Mouse (Mus musculus): ENCODE results near the gene Cdc37l1. TPM values are rescaled to one million over a fixed set of nuclear protein-coding genes. Genes with fewer than 3 reads are reported as not detected.

Cdc37l1 gene
- polyA plus RNA-seq, 1 experiment from 2014 or later: 62.3 TPM

GRCm38 (mm10) chr19:28967652-28968051 is 22.5 kb upstream of the Cdc37l1 start, which contains the start of gene 4430402I18Rik:
TSS of gene 4430402I18Rik (minus strand) at chr19:28967800.
- Histone ChIP-seq H3K36me3 (ENCODE audit: control insufficient read depth, insufficient read depth, low read length) (no peaks in the 10 kb centered on the region), H3K4me2 (ENCODE audit: low read length) (peak within 1 kb of the TSS; percentile 30), H3K9ac (replicated peaks; ENCODE audit: low read length) (no peak within 1 kb of the TSS), H3K27me3 (ENCODE audit: control insufficient read depth, insufficient read depth, low read length) (no peaks in the 10 kb centered on the region), H3K4me1 (ENCODE audit: control insufficient read depth, insufficient read depth, low read length) (peaks cover 16% of the 10 kb centered on the region), H3K9me3 (ENCODE audit: control insufficient read depth, low read length) (no peaks in the 10 kb centered on the region), H3K4me3 (replicated peaks; ENCODE audit: low read depth, low read length) (no peak within 1 kb of the TSS), H3K27ac (replicated peaks; ENCODE audit: low read depth, low read length) (no peak within 1 kb of the TSS)
- 5% methylated on average over 11 of the region's 11 CpGs for WGBS
- DNase-seq (peak; percentile 68), ATAC-seq (ENCODE audit: low FRiP score, low TSS enrichment) (no peak)

GRCm38 (mm10) chr19:28968178-28968577 is 22.0 kb upstream of the Cdc37l1 start:
- Histone ChIP-seq H3K27me3 (ENCODE audit: control insufficient read depth, insufficient read depth, low read length) (no peaks in the 10 kb centered on the region), H3K36me3 (ENCODE audit: control insufficient read depth, insufficient read depth, low read length) (no peaks in the 10 kb centered on the region), H3K4me3 (replicated peaks; ENCODE audit: low read depth, low read length) (no peak overlapping the region), H3K9ac (replicated peaks; ENCODE audit: low read length) (no peak overlapping the region), H3K27ac (replicated peaks; ENCODE audit: low read depth, low read length) (no peak overlapping the region), H3K4me1 (ENCODE audit: control insufficient read depth, insufficient read depth, low read length) (peaks cover 16% of the 10 kb centered on the region), H3K9me3 (ENCODE audit: control insufficient read depth, low read length) (no peaks in the 10 kb centered on the region), H3K4me2 (ENCODE audit: low read length) (no peak overlapping the region)
- no peak for DNase-seq
- WGBS: 70% methylated on average over 4 of the region's 4 CpGs
- no peak for ATAC-seq (ENCODE audit: low FRiP score, low TSS enrichment)

- Histone ChIP-seq H3K4me1 (ENCODE audit: control insufficient read depth, insufficient read depth, low read length) (peaks cover 16% of the 10 kb centered on the region), H3K9me3 (ENCODE audit: control insufficient read depth, low read length) (no peaks in the 10 kb centered on the region), H3K27ac (replicated peaks; ENCODE audit: low read depth, low read length) (no peak overlapping the region), H3K36me3 (ENCODE audit: control insufficient read depth, insufficient read depth, low read length) (no peaks in the 10 kb centered on the region), H3K4me3 (replicated peaks; ENCODE audit: low read depth, low read length) (no peak overlapping the region), H3K9ac (replicated peaks; ENCODE audit: low read length) (no peak overlapping the region), H3K27me3 (ENCODE audit: control insufficient read depth, insufficient read depth, low read length) (no peaks in the 10 kb centered on the region), H3K4me2 (ENCODE audit: low read length) (no peak overlapping the region)
- no peak for ATAC-seq (ENCODE audit: low FRiP score, low TSS enrichment)
- no peak for DNase-seq
- WGBS: 94% methylated on average over 5 of the region's 5 CpGs
Measured at GRCm38 (mm10) chr19:28969231-28969630, 20.9 kb upstream of the Cdc37l1 start.

GRCm38 (mm10) chr19:28970251-28970650 is 19.9 kb upstream of the Cdc37l1 start:
- no peak for DNase-seq
- H3K27me3 ChIP-seq (ENCODE audit: control insufficient read depth, insufficient read depth, low read length): no peaks in the 10 kb centered on the region
- ATAC-seq (ENCODE audit: low FRiP score, low TSS enrichment): no peak
- H3K4me2 ChIP-seq (ENCODE audit: low read length): no peak overlapping the region
- no peak overlapping the region for H3K27ac ChIP-seq (replicated peaks; ENCODE audit: low read depth, low read length)
- peaks cover 11% of the 10 kb centered on the region for H3K4me1 ChIP-seq (ENCODE audit: control insufficient read depth, insufficient read depth, low read length)
- H3K36me3 ChIP-seq (ENCODE audit: control insufficient read depth, insufficient read depth, low read length): no peaks in the 10 kb centered on the region
- no peak overlapping the region for H3K9ac ChIP-seq (replicated peaks; ENCODE audit: low read length)
- no peak overlapping the region for H3K4me3 ChIP-seq (replicated peaks; ENCODE audit: low read depth, low read length)
- H3K9me3 ChIP-seq (ENCODE audit: control insufficient read depth, low read length): no peaks in the 10 kb centered on the region
- 86% methylated on average over 11 of the region's 11 CpGs for WGBS

- peak overlapping the region; percentile 56 for H3K4me2 ChIP-seq (ENCODE audit: low read length)
- H3K27ac ChIP-seq (replicated peaks; ENCODE audit: low read depth, low read length): no peak overlapping the region
- 20% methylated on average over 35 of the region's 35 CpGs for WGBS
- peak overlapping the region; percentile 35 for H3K4me3 ChIP-seq (replicated peaks; ENCODE audit: low read depth, low read length)
- H3K36me3 ChIP-seq (ENCODE audit: control insufficient read depth, insufficient read depth, low read length): no peaks in the 10 kb centered on the region
- H3K4me1 ChIP-seq (ENCODE audit: control insufficient read depth, insufficient read depth, low read length): peaks cover 4% of the 10 kb centered on the region; the same call in 1 of the 2 replicates
- ATAC-seq (ENCODE audit: low FRiP score, low TSS enrichment): peak; percentile 80; the same call in 1 of the 2 replicates
- H3K27me3 ChIP-seq (ENCODE audit: control insufficient read depth, insufficient read depth, low read length): no peaks in the 10 kb centered on the region
- peak overlapping the region; percentile 39; the same call in 1 of the 2 replicates for H3K9ac ChIP-seq (replicated peaks; ENCODE audit: low read length)
- H3K9me3 ChIP-seq (ENCODE audit: control insufficient read depth, low read length): no peaks in the 10 kb centered on the region
- peak; percentile 87 for DNase-seq
Measured at GRCm38 (mm10) chr19:28974862-28975611, 15.1 kb upstream of the Cdc37l1 start.

GRCm38 (mm10) chr19:28982617-28983016 is 7.5 kb upstream of the Cdc37l1 start:
- Histone ChIP-seq H3K9me3 (ENCODE audit: control insufficient read depth, low read length) (no peaks in the 10 kb centered on the region), H3K9ac (replicated peaks; ENCODE audit: low read length) (no peak overlapping the region), H3K27me3 (ENCODE audit: control insufficient read depth, insufficient read depth, low read length) (no peaks in the 10 kb centered on the region), H3K36me3 (ENCODE audit: control insufficient read depth, insufficient read depth, low read length) (no peaks in the 10 kb centered on the region), H3K4me2 (ENCODE audit: low read length) (no peak overlapping the region), H3K4me1 (ENCODE audit: control insufficient read depth, insufficient read depth, low read length) (no peaks in the 10 kb centered on the region), H3K4me3 (replicated peaks; ENCODE audit: low read depth, low read length) (no peak overlapping the region), H3K27ac (replicated peaks; ENCODE audit: low read depth, low read length) (no peak overlapping the region)
- 87% methylated on average over 7 of the region's 7 CpGs for WGBS
- ATAC-seq (ENCODE audit: low FRiP score, low TSS enrichment): no peak
- no peak for DNase-seq

- Histone ChIP-seq H3K4me2 (ENCODE audit: low read length) (peak overlapping the region; percentile 67), H3K36me3 (ENCODE audit: control insufficient read depth, insufficient read depth, low read length) (peaks cover 7% of the 10 kb centered on the region; the same call in 1 of the 2 replicates), H3K9ac (replicated peaks; ENCODE audit: low read length) (peak overlapping the region; percentile 91; the same call in 1 of the 2 replicates), H3K4me1 (ENCODE audit: control insufficient read depth, insufficient read depth, low read length) (peaks cover 12% of the 10 kb centered on the region), H3K27me3 (ENCODE audit: control insufficient read depth, insufficient read depth, low read length) (no peaks in the 10 kb centered on the region), H3K27ac (replicated peaks; ENCODE audit: low read depth, low read length) (no peak overlapping the region), H3K4me3 (replicated peaks; ENCODE audit: low read depth, low read length) (peak overlapping the region; percentile 92), H3K9me3 (ENCODE audit: control insufficient read depth, low read length) (no peaks in the 10 kb centered on the region)
- DNase-seq: no peak
- 80% methylated on average over 8 of the region's 8 CpGs for WGBS
- no peak for ATAC-seq (ENCODE audit: low FRiP score, low TSS enrichment)
Measured at GRCm38 (mm10) chr19:28989515-28989914, 637 bp upstream of the Cdc37l1 start.

GRCm38 (mm10) chr19:28990590-28991221 is 554 bp downstream of the Cdc37l1 start:
- H3K27me3 ChIP-seq (ENCODE audit: control insufficient read depth, insufficient read depth, low read length): no peaks in the 10 kb centered on the region
- H3K36me3 ChIP-seq (ENCODE audit: control insufficient read depth, insufficient read depth, low read length): peaks cover 19% of the 10 kb centered on the region
- peak; percentile 63; the same call in 1 of the 2 replicates for ATAC-seq (ENCODE audit: low FRiP score, low TSS enrichment)
- H3K9ac ChIP-seq (replicated peaks; ENCODE audit: low read length): peak overlapping the region; percentile 91
- peak overlapping the region; percentile 86 for H3K27ac ChIP-seq (replicated peaks; ENCODE audit: low read depth, low read length)
- peaks cover 12% of the 10 kb centered on the region for H3K4me1 ChIP-seq (ENCODE audit: control insufficient read depth, insufficient read depth, low read length)
- 2% methylated on average over 41 of the region's 41 CpGs for WGBS
- peak overlapping the region; percentile 92 for H3K4me3 ChIP-seq (replicated peaks; ENCODE audit: low read depth, low read length)
- peak overlapping the region; percentile 67 for H3K4me2 ChIP-seq (ENCODE audit: low read length)
- H3K9me3 ChIP-seq (ENCODE audit: control insufficient read depth, low read length): no peaks in the 10 kb centered on the region
- DNase-seq: peak; percentile 55
